Mouse (Mus musculus): ENCODE measurements around the gene Mpp3.

Mpp3 gene

DNA sequence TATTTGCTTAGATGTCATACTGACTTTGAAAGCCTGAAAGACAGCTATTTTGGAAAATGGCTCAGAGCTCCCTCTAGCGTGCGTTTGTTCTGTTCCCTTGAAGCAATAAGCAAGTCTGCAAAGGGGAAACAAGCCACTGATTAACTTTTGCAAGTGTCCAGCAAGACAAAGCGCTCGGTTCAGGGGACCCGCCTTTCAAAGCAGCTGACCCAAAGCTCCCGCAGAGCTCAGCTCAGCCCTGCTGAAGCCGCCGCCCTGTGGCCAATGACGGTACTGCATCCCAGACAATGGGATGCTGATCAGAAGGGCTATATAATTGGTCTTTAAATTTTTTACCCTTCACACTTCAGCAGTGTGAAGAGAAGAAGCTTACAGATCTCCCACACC is 11.9 kb upstream of the Mpp3 start:
- in situ Hi-C loops (cut with MboI; ENCODE audit: low sequenced_read_pairs) = no loop called here

DNA sequence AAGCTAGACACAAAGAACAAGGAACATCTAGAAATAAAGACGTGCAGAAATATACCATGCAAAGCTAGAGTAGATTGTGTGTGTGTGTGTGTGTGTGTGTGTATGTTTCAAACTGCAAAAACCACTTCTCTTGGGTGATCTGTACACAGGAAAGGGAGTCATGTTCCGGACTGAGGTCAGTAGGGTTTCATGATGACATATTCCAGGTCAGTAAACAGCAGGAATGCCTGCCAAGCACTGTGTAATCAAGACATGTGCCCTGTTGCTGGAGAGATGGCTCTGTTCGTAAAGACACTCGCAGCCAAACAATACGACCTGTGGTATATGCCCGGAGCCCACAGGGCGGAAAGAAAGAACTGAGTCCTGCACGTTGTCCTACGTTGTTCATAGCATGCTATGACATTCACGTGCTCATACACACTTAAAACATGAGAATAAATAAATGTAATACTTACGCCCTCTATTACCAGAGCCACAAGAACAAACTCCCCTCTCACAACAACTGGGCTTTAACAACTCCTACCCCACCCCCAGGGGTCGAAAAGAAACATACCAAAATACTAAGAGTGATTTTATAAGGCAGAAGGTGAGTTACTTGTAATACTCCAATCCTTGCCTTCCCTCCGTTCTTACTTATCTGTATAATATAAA is 11.4 kb upstream of the Mpp3 start:
- in situ Hi-C loops (cut with MboI; ENCODE audit: low sequenced_read_pairs) = no loop called here

DNA sequence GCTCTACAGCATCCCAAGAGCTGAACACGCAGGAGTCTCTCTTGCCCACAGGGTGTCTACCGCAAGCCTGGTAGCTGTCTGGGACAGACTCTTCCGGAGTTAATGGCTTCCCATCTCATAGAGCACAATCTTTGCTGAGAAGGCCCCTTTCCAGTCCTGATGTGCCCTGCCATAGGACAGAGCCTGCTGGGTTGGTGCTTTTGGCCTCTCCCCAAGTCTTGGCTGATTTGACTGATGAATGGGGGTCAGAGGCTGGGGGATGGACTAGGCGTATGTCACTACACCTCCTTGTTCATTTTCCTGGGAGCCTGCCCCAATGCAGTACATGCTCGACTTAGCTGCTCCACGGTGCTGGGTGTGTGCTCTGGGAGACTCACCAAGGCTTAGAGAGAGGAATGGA is 9.5 kb upstream of the Mpp3 start:
- in situ Hi-C loops (cut with MboI; ENCODE audit: low sequenced_read_pairs) = no loop called here

DNA sequence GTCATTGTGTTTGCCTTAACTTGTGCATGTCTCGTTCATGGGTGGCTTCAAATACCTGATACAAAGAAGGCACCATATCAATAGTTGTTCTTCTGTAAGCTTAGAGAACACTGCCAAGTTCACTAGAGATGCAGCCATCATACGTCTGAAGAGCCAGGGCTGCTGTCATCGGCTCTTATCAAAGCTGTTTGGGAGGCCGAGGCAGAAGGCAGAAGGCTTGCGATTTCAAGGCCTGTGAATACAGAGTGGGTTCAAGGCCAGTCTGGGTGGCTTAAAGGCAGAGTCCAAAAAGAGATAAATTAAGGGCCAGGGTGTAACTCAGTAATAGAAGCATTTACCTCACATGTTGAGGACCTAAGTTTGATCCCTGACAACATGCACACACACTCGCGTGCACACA is 8.1 kb upstream of the Mpp3 start:
- in situ Hi-C loops (cut with MboI; ENCODE audit: low sequenced_read_pairs) = no loop called here

DNA sequence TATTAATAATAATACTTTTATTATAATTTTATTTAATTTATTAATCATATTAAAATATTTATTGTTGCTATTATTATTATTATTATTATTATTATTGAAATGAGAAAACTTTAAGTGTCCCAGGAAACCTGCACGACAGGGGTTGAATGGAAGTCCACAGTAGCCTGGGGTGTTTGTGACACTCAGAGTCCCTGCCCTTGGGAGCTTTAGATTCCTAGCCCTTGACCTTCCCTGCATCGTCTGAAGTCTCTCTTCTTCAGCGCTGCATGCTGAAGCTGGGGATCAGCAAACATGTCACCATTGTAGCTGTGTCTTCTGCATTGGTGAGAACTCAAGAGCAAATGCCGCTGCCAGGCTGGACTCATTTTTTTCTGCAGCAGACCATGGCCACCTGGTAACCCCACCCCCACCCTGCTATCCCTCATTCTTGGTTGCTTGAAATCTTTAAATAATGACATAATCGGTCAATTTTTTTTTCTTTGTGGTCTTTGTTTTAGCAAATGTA is 7.2 kb upstream of the Mpp3 start:
- in situ Hi-C loops (cut with MboI; ENCODE audit: low sequenced_read_pairs) = no loop called here

DNA sequence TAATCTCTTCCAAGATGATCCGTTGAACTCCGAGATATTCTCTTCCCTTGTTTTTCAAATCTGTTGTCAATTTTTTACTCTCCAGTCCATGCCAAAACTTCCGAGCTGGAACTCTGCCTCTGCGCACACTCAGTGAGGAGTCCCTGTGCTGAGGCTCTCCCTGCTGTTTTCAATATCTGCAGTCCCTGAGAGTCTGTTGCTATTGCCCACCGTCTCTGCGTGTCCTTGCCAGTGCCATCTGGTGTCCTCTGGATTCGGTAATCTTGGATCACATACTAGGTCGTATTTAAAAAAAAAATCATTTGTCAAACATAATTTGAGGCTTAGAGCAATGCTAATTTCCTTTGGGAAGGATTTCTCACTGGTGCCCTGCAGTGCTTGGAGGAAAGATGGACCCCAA is 6.6 kb upstream of the Mpp3 start:
- in situ Hi-C loops (cut with MboI; ENCODE audit: low sequenced_read_pairs) = no loop called here

DNA sequence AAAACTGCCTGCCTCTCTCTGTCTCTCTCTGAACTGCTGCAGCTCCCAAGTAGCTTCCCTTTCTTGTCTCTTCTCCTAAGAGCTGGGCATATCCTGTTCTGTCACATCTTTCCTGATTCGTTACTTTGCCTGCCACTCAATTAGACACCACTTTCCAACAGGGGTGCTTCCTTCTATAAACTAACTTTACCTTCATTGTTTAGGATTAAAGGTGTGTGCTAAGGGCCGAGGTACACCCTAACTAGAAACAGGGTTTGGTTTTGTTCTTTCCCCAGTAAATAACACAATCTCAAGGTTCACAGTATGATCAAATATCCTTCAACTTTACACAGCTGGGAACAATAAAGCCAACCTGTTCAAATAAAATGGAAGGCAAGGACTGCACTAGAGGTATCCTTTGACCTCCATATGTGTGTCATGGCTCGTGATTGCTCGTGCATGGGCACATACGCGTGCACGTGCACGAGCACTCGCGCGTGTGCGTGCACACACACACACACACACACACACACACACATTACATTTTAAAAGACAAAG is 4.9 kb upstream of the Mpp3 start:
- in situ Hi-C loops (cut with MboI; ENCODE audit: low sequenced_read_pairs) = no loop called here

DNA sequence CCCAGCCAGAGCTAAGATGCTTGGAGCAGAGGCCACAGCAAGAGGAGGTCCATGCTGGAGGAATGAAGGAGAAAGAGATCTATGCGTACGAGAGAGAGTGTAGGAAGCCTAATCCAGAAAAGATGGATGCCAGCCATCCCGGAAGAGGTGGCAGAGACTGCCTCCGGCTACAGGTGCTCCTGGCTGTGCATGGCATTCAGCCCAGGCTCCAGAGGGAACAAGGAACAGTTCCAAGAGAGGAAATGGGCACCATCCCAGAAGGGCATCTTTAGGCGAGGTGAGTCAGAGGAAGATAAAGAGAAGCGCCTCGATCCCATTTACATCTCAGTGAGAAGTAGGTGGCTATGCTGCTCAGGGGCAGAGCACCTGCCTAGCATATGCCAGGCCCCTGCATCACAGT is 2.9 kb upstream of the Mpp3 start:
- in situ Hi-C loops (cut with MboI; ENCODE audit: low sequenced_read_pairs) = no loop called here

DNA sequence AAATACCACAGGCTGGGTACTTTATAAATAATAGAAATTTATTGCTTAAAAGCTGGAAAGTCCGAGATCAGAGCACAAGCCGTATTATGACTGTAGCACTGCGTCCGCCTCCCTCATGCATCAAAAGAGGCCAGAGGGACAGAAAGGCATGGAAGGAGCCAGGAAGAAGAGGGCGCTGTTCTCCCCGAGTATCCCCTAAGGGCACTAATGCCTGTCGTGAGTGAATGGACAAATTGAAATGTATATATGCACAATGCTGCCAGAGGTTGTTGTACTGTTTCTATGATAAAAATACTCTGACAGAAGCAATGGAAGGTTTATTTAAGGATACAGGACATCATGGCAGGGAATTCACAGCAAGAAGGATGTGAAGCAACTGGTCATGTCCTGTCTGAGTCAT is 1.7 kb upstream of the Mpp3 start:
- in situ Hi-C loops (cut with MboI; ENCODE audit: low sequenced_read_pairs) = no loop called here

DNA sequence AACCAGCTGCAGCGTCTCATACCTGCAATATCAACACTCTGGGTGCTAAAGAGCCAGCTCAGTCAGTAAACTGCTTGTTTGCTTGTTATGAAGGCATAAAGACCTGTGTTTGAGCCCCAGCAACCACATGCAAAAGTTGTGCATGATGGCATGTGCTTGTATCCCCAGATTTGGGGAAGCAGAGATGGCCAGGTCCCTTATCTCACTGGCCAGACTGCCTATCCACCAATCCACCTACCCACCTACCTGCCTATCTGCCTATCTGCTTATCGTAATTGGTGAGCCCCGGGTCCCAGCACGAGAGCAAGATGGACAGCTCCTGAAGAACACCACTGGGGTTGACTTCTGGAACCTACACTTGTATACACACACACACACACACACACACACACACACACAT is 1.0 kb upstream of the Mpp3 start:
- in situ Hi-C loops (cut with MboI; ENCODE audit: low sequenced_read_pairs) = no loop called here

DNA sequence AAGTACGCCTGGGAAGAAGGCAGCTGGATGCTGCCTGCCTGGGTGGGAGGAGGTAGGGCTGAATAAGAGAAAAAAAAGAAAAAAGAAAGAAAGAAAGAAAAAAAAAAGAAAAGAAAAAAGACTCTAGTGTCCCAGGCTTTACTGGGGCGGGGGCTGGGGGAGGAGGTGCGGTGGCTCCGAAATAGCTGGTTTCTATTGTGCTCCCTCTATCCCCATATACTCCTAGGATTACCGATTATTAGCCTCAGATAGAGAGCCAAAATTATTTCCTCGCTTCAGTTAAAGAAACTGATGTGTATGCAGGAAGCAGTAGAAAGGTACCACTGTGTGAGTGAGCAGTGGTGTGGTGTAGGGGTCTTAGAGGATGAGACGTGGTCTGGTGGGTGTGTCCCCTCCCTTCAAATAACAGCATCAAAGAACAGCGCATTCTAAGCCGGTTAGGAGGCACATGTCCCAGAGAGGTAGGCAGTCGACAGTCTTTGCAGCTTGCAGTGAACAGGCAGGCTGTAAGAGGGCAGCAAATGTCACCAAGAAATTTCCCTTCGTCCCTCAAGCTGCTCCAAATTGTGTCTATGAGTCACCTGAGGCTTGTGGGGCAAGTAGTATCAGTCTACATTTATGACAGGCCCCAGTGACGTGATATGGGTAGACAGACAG is 772 bp downstream of the Mpp3 start:
- in situ Hi-C loops (cut with MboI; ENCODE audit: low sequenced_read_pairs) = no loop called here

DNA sequence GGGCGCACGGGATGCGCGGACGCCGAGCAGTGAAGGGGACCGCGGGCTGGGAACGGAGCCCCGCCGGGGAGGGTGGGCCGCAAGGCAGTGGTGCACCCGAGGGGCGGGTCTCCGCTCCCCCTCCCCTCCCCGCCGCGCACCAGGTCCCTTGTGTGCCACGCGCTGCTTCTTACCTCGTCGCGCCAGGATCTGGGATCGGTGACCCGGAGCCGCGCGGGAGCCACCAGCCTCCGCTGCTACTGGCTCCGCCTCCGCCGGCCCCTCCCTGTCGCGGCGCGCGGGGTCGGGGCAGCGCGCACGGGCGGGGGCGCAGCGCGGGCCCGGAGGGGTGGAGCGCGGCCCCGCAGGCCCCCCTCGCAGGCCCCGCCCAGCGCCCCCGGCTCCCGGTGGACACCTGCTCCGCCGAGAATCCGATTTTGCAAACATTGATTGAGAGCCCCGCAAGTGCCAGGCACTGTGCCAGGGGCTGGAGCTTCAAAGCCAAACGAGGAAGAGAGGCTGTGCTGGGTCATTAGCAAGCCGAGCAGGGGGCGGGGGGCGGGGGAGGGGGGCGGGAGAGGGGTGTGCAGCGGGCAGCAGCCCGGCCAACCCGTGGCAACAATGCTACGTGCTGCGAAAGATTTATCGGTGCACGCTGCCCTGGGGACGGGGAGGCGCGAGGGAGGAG is 1.4 kb downstream of the Mpp3 start:
- in situ Hi-C loops (cut with MboI; ENCODE audit: low sequenced_read_pairs) = no loop called here

DNA sequence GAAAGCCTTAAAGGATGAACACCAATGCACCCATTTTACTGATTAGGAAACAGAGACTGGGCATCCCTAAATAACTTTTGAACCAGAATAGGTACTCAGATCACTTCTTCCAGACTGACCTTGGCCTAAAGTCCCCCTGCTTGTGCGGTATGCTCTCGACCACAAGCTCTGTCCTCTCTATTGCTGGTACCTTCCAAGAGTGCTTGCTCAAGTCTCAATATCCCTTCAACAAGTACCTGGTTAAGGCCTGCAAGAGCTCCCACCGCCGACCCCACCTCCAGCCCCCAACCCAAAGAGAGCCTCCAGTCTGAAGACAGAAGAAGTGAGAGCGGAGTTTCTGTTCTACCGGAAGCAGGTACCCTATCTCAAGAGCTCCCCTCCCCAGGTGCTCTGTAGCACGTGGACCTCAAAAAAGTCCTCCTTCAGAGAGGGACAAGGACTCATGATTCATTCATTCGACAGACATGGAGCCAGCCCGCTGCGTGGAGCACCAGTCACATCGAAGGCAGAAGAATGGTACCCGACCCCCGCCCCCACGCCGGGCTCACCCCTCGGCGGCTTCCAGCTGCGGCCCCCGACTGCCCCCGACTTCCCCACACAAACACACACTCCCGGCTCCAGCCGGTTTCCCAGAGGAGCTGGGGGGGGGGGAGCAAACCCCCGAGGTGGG is 2.1 kb downstream of the Mpp3 start:
- in situ Hi-C loops (cut with MboI; ENCODE audit: low sequenced_read_pairs) = no loop called here

DNA sequence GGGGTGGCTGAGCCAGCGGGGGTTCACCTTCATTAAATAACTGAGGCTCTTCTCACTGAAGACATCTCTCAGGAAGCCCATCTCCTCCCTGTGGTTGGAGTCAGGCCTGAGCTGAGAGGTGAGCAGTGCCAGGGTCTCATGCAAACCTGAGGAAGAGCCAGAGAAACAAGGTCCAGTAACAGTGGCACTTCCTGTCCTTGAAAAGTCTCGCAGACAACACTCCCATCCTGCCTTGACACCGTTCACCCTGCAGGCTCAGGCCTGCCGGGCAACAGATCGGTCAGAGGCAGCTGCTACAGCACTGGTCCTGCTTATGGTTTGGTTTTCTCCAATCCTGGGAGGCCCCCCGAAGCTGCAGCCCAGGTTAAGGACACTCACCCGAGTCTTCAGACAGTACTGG is 2.9 kb downstream of the Mpp3 start:
- in situ Hi-C loops (cut with MboI; ENCODE audit: low sequenced_read_pairs) = no loop called here

DNA sequence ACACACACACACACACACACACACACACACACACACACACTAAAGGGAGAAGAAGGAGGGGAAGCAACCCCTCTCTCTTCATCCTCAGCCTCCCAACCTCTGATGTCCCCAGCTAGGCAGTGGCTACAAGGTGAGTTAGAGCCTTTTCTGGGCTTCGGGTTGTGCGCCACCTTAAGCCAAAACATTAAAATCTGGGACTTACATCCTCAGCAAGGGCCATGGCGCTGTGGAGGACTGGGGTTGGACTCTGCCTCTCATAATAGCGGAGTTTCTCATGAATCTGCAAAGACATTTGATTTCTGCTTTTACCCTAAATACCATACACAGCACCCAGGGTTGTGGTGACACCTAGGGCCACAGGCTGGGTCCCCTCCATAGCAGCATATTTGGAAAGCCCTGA is 3.4 kb downstream of the Mpp3 start:
- in situ Hi-C loops (cut with MboI; ENCODE audit: low sequenced_read_pairs) = no loop called here

DNA sequence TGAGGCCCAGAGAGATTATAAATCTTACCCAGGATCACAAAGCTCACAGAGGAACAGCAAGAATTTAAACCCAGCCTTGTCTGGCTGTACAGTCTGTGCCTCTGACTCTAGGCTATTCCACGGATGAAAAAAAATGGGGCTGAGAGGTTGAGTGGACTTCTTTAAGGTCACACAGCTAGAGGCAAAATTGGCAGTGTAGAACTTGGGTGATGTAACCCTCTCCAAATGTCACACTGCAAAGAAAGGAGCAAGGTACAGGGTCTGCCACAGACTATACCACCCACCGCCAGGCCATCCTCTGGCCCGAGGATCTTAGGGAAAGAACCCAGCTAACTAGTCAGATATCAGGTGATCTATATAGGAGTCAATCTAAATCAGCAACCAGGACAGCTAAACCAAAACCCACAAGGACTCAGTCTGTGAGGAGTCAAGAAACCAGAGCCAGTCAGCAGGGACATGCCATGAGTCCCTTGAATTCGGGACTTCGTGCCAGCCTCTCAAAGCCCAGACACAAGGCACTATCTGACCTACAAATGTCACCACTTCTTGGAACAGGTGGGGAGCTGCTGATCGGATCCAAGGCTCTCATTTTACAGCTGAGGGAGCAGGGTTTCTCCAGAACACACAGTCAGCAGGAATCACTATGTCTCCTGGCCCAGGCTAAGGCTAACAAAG is 4.0 kb downstream of the Mpp3 start:
- in situ Hi-C loops (cut with MboI; ENCODE audit: low sequenced_read_pairs) = no loop called here

DNA sequence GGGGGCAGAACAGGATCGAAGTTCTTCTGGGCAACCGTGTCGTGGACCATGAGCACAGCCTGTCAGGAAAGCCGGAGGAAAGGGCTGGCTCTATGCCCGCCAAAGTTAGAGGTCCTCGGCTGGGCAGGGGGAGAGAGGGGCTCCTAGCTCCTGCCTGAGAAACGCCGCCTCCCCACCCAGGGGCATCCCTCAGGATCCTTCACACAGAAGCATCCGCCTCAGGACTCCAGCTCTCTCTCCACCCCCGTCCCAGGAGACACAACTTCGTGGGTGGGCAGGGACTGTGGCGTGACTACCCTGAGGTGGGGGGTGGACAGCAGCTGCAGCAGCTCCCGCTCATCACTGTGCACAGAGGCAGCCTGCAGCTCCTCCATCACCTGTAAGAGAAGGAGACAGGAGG is 4.9 kb downstream of the Mpp3 start:
- in situ Hi-C loops (cut with MboI; ENCODE audit: low sequenced_read_pairs) = no loop called here

DNA sequence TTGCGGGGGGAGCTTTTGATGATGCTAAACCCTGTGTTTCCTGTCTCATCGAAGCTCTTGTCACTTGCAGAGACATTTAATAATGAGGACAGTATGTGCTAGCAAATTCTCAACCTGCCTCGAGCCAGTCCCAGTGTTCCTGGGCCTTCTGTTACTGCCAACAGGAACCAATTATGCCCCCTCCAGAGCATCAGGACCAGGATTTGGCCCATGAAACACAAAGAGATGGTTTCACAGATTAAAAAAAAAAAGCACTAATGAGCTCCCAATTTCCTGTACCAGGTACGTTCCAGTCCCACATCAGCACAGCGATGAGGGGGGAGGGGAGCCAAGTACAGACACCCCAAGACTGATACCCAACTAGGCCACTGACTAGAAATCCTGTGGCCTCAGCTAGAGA is 7.1 kb downstream of the Mpp3 start:
- in situ Hi-C loops (cut with MboI; ENCODE audit: low sequenced_read_pairs) = no loop called here

DNA sequence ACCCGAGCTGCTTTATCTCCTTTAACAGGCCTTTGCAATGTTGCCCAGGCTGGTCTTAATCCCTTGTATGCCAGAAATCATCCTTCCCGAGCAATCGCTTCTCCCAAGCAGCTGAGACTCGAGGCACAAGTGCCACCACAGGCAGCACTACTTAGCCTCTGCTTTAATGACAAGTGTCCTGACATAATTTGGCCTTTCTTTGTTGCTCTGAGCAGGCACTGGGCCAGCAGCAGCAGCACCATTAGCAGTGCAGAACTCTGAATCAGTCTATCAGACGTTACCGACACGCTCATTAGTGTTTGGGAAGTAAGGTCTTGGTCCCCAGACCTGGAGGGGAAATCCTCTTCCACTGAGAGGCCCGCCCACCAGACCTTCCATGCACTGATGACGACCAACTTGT is 8.5 kb downstream of the Mpp3 start:
- in situ Hi-C loops (cut with MboI; ENCODE audit: low sequenced_read_pairs) = no loop called here

DNA sequence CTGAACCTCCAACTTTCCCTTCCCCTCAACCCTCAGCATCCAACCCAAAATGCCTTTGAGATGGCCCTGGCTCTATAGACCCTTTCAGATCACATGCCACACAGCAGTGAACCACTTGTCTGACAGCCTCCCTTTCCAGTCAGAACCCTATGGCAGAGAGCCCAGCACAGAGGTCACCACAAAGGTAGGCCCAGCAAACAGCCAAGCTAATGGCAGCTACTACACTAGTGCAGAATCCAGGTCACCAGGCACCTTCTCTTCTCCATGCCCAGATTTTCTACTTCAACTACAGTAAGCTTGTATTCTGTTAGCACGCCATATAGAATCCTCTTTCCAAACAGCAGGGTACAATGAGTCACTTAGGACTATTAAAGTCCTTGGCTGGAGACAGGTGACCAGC is 12.1 kb downstream of the Mpp3 start:
- in situ Hi-C loops (cut with MboI; ENCODE audit: low sequenced_read_pairs) = no loop called here

DNA sequence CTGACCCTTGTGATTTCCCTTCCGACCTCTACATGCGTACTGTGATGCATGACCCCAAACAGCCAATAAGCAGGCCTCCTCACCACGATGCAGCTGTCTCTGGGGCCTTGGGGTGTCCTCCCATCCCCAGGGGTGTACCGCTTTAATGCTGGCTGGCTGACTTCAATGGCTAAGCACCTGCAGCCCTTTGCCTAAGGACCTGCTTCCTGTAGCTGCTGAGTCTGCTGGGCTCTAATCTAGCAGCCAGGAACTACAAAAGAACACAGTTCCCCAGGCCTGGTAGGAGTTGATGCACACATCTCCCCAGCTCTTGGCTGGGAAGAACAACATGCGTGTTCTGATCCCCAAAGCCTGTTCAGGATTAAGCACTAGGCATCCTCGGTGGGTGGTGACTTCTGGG is 12.8 kb downstream of the Mpp3 start:
- in situ Hi-C loops (cut with MboI; ENCODE audit: low sequenced_read_pairs) = no loop called here

Measured in CH12F3 (cell line).